Mouse (Mus musculus): ENCODE data around the gene Zfp46. TPM values are rescaled to one million over a fixed set of nuclear protein-coding genes. Genes with fewer than 3 reads are reported as not detected.

The Zfp46 gene
- polyA plus RNA-seq, 1 experiment from 2014 or later, result 28.4 TPM

- 82% methylated on average over 5 of the region's 5 CpGs for WGBS
- Histone ChIP-seq H3K4me3 (no peak overlapping the region), H3K4me1 (no peaks in the 10 kb centered on the region), H3K27me3 (no peaks in the 10 kb centered on the region), H3K4me2 (replicated peaks) (no peak overlapping the region), H3K9ac (no peak overlapping the region), H3K36me3 (peaks cover 64% of the 10 kb centered on the region), H3K9me3 (no peaks in the 10 kb centered on the region), H3K27ac (no peak overlapping the region)
- ATAC-seq (ENCODE audit: low FRiP score, low read depth), result no peak
These were observed 42.8 kb downstream of the Zfp46 start for GRCm38 (mm10) chr4:136327238-136327637.

- no peaks in the 10 kb centered on the region for H3K27me3 ChIP-seq
- H3K4me1 ChIP-seq, result no peaks in the 10 kb centered on the region
- no peaks in the 10 kb centered on the region for H3K9me3 ChIP-seq
- H3K9ac ChIP-seq, result no peak overlapping the region
- no peak overlapping the region for H3K4me3 ChIP-seq
- no peak for ATAC-seq (ENCODE audit: low FRiP score, low read depth)
- no peak overlapping the region for H3K27ac ChIP-seq
- H3K4me2 ChIP-seq (replicated peaks), result no peak overlapping the region
- peaks cover 69% of the 10 kb centered on the region for H3K36me3 ChIP-seq
These were observed 43.6 kb downstream of the Zfp46 start for GRCm38 (mm10) chr4:136328115-136328514.

DNA sequence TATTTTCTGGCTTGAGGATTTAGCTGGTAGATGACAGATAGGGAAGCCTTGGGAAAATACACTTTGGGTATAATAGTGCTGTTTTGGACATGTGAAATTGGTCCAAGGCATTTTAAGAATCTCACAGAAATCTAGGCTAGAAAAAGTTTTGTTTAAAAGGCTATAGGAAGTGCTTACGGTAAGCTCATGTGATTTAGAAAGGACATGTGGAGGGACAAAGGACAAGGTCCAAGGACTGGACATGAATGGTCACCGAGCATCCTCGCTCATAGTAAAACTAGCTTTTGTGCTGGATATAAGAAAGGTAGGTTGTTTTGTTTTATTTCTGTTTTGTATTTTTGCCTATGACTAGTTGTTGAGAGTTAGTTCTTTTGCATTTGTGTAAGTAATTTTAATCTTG is 47.2 kb downstream of the Zfp46 start:
- Histone ChIP-seq H3K27ac (no peak overlapping the region), H3K4me3 (no peak overlapping the region), H3K9me3 (no peaks in the 10 kb centered on the region), H3K4me1 (no peaks in the 10 kb centered on the region), H3K27me3 (no peaks in the 10 kb centered on the region), H3K9ac (no peak overlapping the region), H3K4me2 (replicated peaks) (no peak overlapping the region), H3K36me3 (peaks cover 72% of the 10 kb centered on the region)
- ATAC-seq (ENCODE audit: low FRiP score, low read depth), result no peak
- 97% methylated on average over 3 of the region's 3 CpGs for WGBS

- Histone ChIP-seq H3K9ac (no peak overlapping the region), H3K4me3 (no peak overlapping the region), H3K4me2 (replicated peaks) (no peak overlapping the region), H3K36me3 (peaks cover 69% of the 10 kb centered on the region), H3K9me3 (no peaks in the 10 kb centered on the region), H3K27ac (no peak overlapping the region), H3K4me1 (no peaks in the 10 kb centered on the region), H3K27me3 (no peaks in the 10 kb centered on the region)
- ATAC-seq (ENCODE audit: low FRiP score, low read depth), result no peak
- WGBS, result 90% methylated on average over 3 of the region's 3 CpGs
These were observed 48.7 kb downstream of the Zfp46 start for GRCm38 (mm10) chr4:136333191-136333590.

DNA sequence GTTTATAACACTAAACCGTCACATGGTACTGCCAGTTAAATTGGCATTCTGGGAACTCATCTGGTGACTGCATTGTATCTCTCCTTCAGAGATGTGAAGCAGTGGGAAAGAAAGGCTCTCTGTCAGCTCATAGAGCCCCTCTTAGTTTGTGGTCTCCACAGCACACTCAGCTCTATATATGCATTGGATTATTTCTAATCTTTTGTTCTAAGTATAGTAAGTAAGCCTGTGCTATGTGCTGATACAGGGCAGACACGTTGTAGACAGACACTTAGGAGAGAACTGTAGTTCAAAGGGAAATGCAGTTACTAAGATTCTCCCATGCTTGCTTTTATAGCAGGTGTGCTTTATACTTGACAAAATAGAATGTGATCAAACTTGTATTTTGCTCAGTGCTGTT is 50.6 kb downstream of the Zfp46 start:
- 83% methylated on average over 2 of the region's 2 CpGs for WGBS
- Histone ChIP-seq H3K9ac (no peak overlapping the region), H3K4me3 (no peak overlapping the region), H3K36me3 (peaks cover 67% of the 10 kb centered on the region), H3K9me3 (no peaks in the 10 kb centered on the region), H3K4me1 (no peaks in the 10 kb centered on the region), H3K27me3 (no peaks in the 10 kb centered on the region), H3K27ac (no peak overlapping the region), H3K4me2 (replicated peaks) (no peak overlapping the region)
- ATAC-seq (ENCODE audit: low FRiP score, low read depth), result no peak

GRCm38 (mm10) chr4:136337129-136337528 is 52.6 kb downstream of the Zfp46 start:
- no peak overlapping the region for H3K4me3 ChIP-seq

More at GRCm38 (mm10) chr4:136337129-136337528, 52.6 kb downstream of the Zfp46 start:
- 71% methylated on average over 4 of the region's 4 CpGs for WGBS
- Histone ChIP-seq H3K9ac (no peak overlapping the region), H3K27me3 (no peaks in the 10 kb centered on the region), H3K4me2 (replicated peaks) (no peak overlapping the region), H3K36me3 (peaks cover 53% of the 10 kb centered on the region), H3K4me1 (no peaks in the 10 kb centered on the region), H3K27ac (no peak overlapping the region), H3K9me3 (no peaks in the 10 kb centered on the region)
- no peak for ATAC-seq (ENCODE audit: low FRiP score, low read depth)

Other genes with a start within 250 kb of the Zfp46 start
- 481 and 500 TPM in 2 replicates for gene Rpl11, start 231.3 kb upstream of the Zfp46 start, polyA plus RNA-seq (2015; fragmentation: Nextera tagmentation; extraction: Ambion mirVana)
- 736 and 770 TPM in 2 replicates for gene Id3, start 141.2 kb upstream of the Zfp46 start, polyA plus RNA-seq (2015; fragmentation: Nextera tagmentation; extraction: Ambion mirVana)
- 7.9 and 8.7 TPM in 2 replicates for gene E2f2, start 112.3 kb upstream of the Zfp46 start, polyA plus RNA-seq (2015; fragmentation: Nextera tagmentation; extraction: Ambion mirVana)
- gene Asap3, start 78.3 kb upstream of the Zfp46 start, polyA plus RNA-seq (2015; fragmentation: Nextera tagmentation; extraction: Ambion mirVana), result 15.1 and 16.4 TPM in 2 replicates
- 8.1 and 9.0 TPM in 2 replicates for gene Tcea3, start 37.0 kb upstream of the Zfp46 start, polyA plus RNA-seq (2015; fragmentation: Nextera tagmentation; extraction: Ambion mirVana)
- 262 and 263 TPM in 2 replicates for gene Hnrnpr, start 26.3 kb downstream of the Zfp46 start, polyA plus RNA-seq (2015; fragmentation: Nextera tagmentation; extraction: Ambion mirVana)
- 0.55 and 0.89 TPM in 2 replicates for gene Htr1d, start 138.8 kb downstream of the Zfp46 start, polyA plus RNA-seq (2015; fragmentation: Nextera tagmentation; extraction: Ambion mirVana)
- 0.10 and 0.29 TPM in 2 replicates for gene 6030445D17Rik, start 177.6 kb downstream of the Zfp46 start, polyA plus RNA-seq (2015; fragmentation: Nextera tagmentation; extraction: Ambion mirVana)
- gene Luzp1, start 185.1 kb downstream of the Zfp46 start, polyA plus RNA-seq (2015; fragmentation: Nextera tagmentation; extraction: Ambion mirVana), result 155 TPM in 2 replicates